Mouse (Mus musculus) liver, embryonic 14.5 days (tissue): ENCODE data around the gene Kcna6.

Experiments
- CTCF ChIP-seq: IDR thresholded peaks from 2 replicates; pipeline ENCODE4 v1.5.1; 2016; ENCODE audit warnings: antibody characterized with exemption, low read depth, control low read depth
- EP300 ChIP-seq: IDR thresholded peaks from 2 replicates; pipeline ENCODE4 v1.6.1; 2016; ENCODE audit warnings: antibody characterized with exemption, low read depth

DNA sequence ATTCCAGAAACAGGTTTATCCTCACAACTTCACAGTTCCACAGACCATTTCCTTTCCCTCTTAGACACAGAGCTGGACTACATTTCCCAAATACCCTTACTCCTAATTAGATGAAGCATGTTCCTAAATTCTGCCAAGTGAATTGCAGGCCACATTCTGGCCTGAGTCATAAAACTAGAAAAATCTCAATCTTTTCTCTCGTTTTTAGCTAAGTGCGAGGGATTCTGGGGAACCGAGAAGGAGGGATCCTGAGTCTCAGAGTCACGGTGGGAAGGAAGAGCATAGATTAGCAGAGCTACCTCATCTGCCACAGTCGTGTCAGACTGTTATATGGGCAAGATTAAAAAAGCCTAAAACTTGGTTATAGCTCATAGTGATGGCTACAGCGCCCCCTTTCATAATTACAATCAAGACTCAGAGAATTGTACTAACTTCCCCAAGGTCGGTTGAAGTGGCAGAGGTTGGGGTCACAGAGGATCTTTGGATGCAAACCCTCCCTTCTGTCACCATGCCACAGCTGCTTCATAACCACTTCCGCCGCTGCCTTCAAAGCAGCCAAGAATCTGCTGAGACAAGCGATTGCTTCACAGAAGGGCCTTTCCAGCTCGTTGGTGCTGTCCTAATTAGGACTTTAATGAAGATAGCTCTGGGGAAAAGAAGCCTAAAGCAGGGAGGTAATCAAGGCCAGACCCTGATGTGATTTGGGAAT is 28.6 kb upstream of the Kcna6 start:
- no peak for TF ChIP-seq CTCF
- no peak for TF ChIP-seq EP300
